ENCODE assay signal across 9 mouse cellular contexts in genomic region chr2:112449597-112450296, GRCm38 (mm10). TPM values are rescaled to one million over a fixed set of nuclear protein-coding genes. Genes with fewer than 3 reads are reported as not detected.
DNase-seq lines count a peak whose midpoint lies in the region; ATAC-seq and TF ChIP-seq lines count a peak whose summit lies in the region.
"Had no signal": no experiment of that assay in that cellular context is flagged by ENCODE, and none has a peak within 500 bp of the region (broad histone marks: within the 10 kb centered on the region; RNA-seq: fewer than 3 reads in every experiment).

No protein-coding gene starts in this region.

- DNase-seq in CD4-positive, CD25-positive, alpha-beta regulatory T cell, adult 2 months (ENCODE audit: low read depth, low spot score) = peak; percentile 62
- peak; percentile 15 for DNase-seq in MN1 (ENCODE audit: low spot score)
- DNase-seq in thymus, postnatal 14 days = peak; percentile 30
- DNase-seq in frontal cortex, postnatal 36 days (ENCODE audit: low spot score in 2 of 2) = no peak

- 31% methylated on average over 4 of the region's 4 CpGs for WGBS in intestine, postnatal 0 days
- WGBS in intestine, embryonic 16.5 days = 32% methylated on average over 4 of the region's 4 CpGs

- peak; percentile 66 for TF ChIP-seq CTCF in intestine, postnatal 0 days (IDR thresholded peaks at IDR 0.05; ENCODE audit: low read depth)

- H3K9me3 ChIP-seq in intestine, postnatal 0 days (ENCODE audit: control insufficient read depth) = no peaks in the 10 kb centered on the region
- H3K9me3 ChIP-seq in intestine, embryonic 16.5 days (ENCODE audit: control insufficient read depth, low read length) = no peaks in the 10 kb centered on the region
- H3K9me3 ChIP-seq: embryonic facial prominence, embryonic 15.5 days; limb, embryonic 13.5 days had no signal

- no peaks in the 10 kb centered on the region for H3K4me1 ChIP-seq in intestine, postnatal 0 days (replicated peaks; ENCODE audit: control insufficient read depth, insufficient read depth, low read length)
- H3K4me1 ChIP-seq in intestine, embryonic 16.5 days (ENCODE audit: control insufficient read depth, insufficient read depth, low read length) = no peaks in the 10 kb centered on the region
- H3K4me1 ChIP-seq: embryonic facial prominence, embryonic 15.5 days had no signal

- H3K36me3 ChIP-seq in intestine, postnatal 0 days (ENCODE audit: control insufficient read depth, insufficient read depth) = no peaks in the 10 kb centered on the region
- no peaks in the 10 kb centered on the region for H3K36me3 ChIP-seq in intestine, embryonic 16.5 days (ENCODE audit: control insufficient read depth, insufficient read depth, low read length)
- H3K36me3 ChIP-seq: embryonic facial prominence, embryonic 15.5 days; limb, embryonic 13.5 days had no signal

- H3K9ac ChIP-seq in intestine, postnatal 0 days (ENCODE audit: low read depth, low read length) = no peak overlapping the region
- H3K9ac ChIP-seq in intestine, embryonic 16.5 days (ENCODE audit: low read depth, low read length) = no peak overlapping the region
- H3K9ac ChIP-seq: embryonic facial prominence, embryonic 15.5 days; limb, embryonic 13.5 days had no signal

- H3K27me3 ChIP-seq in intestine, postnatal 0 days (replicated peaks; ENCODE audit: control insufficient read depth, insufficient read depth, low read length) = no peaks in the 10 kb centered on the region
- H3K27me3 ChIP-seq in intestine, embryonic 16.5 days (replicated peaks; ENCODE audit: control insufficient read depth, insufficient read depth, low read length) = no peaks in the 10 kb centered on the region
- H3K27me3 ChIP-seq: embryonic facial prominence, embryonic 15.5 days; limb, embryonic 13.5 days had no signal

- H3K27ac ChIP-seq in intestine, postnatal 0 days (ENCODE audit: low read depth, low read length) = no peak overlapping the region
- H3K27ac ChIP-seq in intestine, embryonic 16.5 days (ENCODE audit: low read length) = no peak overlapping the region
- H3K27ac ChIP-seq: embryonic facial prominence, embryonic 15.5 days; limb, embryonic 13.5 days had no signal

- ATAC-seq in intestine, postnatal 0 days = no peak
- no peak for ATAC-seq in intestine, embryonic 16.5 days
- ATAC-seq in hematopoietic stem cell, adult 5-6 weeks (replicated peaks in 1 of 2; ENCODE audit: insufficient read depth in 1 of 2, low FRiP score in 2 of 2, low TSS enrichment in 1 of 2, low read depth in 1 of 2, poor library complexity in 2 of 2, severe bottlenecking in 2 of 2) = peak; percentile 58 to 71

- H3K4me2 ChIP-seq in intestine, postnatal 0 days (replicated peaks; ENCODE audit: low read depth) = no peak overlapping the region
- no peak overlapping the region for H3K4me2 ChIP-seq in intestine, embryonic 16.5 days (ENCODE audit: low read depth, low read length)
- H3K4me2 ChIP-seq: embryonic facial prominence, embryonic 15.5 days; limb, embryonic 13.5 days had no signal

- H3K4me3 ChIP-seq in intestine, postnatal 0 days (ENCODE audit: low read depth, low read length) = no peak overlapping the region
- H3K4me3 ChIP-seq in intestine, embryonic 16.5 days (ENCODE audit: low read length) = no peak overlapping the region
- H3K4me3 ChIP-seq: embryonic facial prominence, embryonic 15.5 days; limb, embryonic 13.5 days had no signal

RNA-seq across cellular contexts. Expression of gene Emc7, which starts 5.0 kb away (rescaled TPM):
- 20.0 and 20.6 TPM in 2 replicates for polyA plus RNA-seq in intestine, postnatal 0 days (2015; fragmentation: Nextera tagmentation; extraction: Ambion mirVana)
- polyA plus RNA-seq in intestine, embryonic 16.5 days (2015; fragmentation: Nextera tagmentation; extraction: Ambion mirVana) = 19.2 and 20.1 TPM in 2 replicates
- 9.8 and 9.9 TPM in 2 replicates for total RNA-seq in hematopoietic stem cell, adult 5-6 weeks (2017)

RNA-seq across cellular contexts. Expression of gene Chrm5, which starts 30.8 kb away (rescaled TPM):
- not detected in 2 replicates for polyA plus RNA-seq in intestine, postnatal 0 days (2015; fragmentation: Nextera tagmentation; extraction: Ambion mirVana)
- polyA plus RNA-seq in intestine, embryonic 16.5 days (2015; fragmentation: Nextera tagmentation; extraction: Ambion mirVana) = not detected in 2 replicates
- total RNA-seq in hematopoietic stem cell, adult 5-6 weeks (2017) = not detected in 2 replicates
- polyA plus RNA-seq: embryonic facial prominence, embryonic 15.5 days; limb, embryonic 13.5 days had no signal

RNA-seq across cellular contexts. Expression of gene Aven, which starts 43.0 kb away (rescaled TPM):
- polyA plus RNA-seq in intestine, postnatal 0 days (2015; fragmentation: Nextera tagmentation; extraction: Ambion mirVana) = 5.0 and 5.9 TPM in 2 replicates
- 1.7 and 6.2 TPM in 2 replicates for polyA plus RNA-seq in intestine, embryonic 16.5 days (2015; fragmentation: Nextera tagmentation; extraction: Ambion mirVana)
- 27.4 and 40.3 TPM in 2 replicates for total RNA-seq in hematopoietic stem cell, adult 5-6 weeks (2017)

Comparison
In these comparisons a context has a peak if more than half of its experiments do, and no peak if none do; other contexts are left out.
1. ATAC-seq: peak in hematopoietic stem cell, adult 5-6 weeks (2 of 2); none in intestine, postnatal 0 days (single experiment) and intestine, embryonic 16.5 days (single experiment).
2. DNase-seq: peak in CD4-positive, CD25-positive, alpha-beta regulatory T cell, adult 2 months (single experiment), MN1 (single experiment) and thymus, postnatal 14 days (single experiment); none in frontal cortex, postnatal 36 days (0 of 2).